Mouse (Mus musculus) erythroblast, embryonic 14.5 days (primary cell): Measurements from ENCODE around the gene Grik4.

Experiments
- GATA1 ChIP-seq: IDR thresholded peaks from 2 replicates; pipeline ENCODE4 v1.6.1; 2012; ENCODE audit warnings: low read length, inconsistent platforms, mixed read lengths
- TAL1 ChIP-seq: IDR thresholded peaks from 3 replicates; pipeline ENCODE4 v1.6.1; 2012; ENCODE audit warnings: low read length, inconsistent platforms, mixed read lengths

- TF ChIP-seq TAL1, result no peak
- no peak for TF ChIP-seq GATA1
Measured at GRCm38 (mm10) chr9:42967731-42968130, 23.4 kb upstream of the Grik4 start.
